Mouse (Mus musculus): ENCODE results near the gene Mrps10. TPM values are rescaled to one million over a fixed set of nuclear protein-coding genes. Genes with fewer than 3 reads are reported as not detected.

The Mrps10 gene
- polyA plus RNA-seq (2014; fragmentation: Illumina TruSeq; extraction: RNeasy Lipid Tissue Mini Kit (QIAGEN cat#74804); ENCODE audit: low read depth, low replicate concordance), result 40.7 TPM

GRCm38 (mm10) chr17:47368401-47369086 lies at the start of gene Mrps10:
TSS of gene Mrps10 (plus strand) at chr17:47368887.

GRCm38 (mm10) chr17:47385145-47385544 lies 16.5 kb downstream of the Mrps10 start, which contains the start of gene Guca1b:
TSS of gene Guca1b (plus strand) at chr17:47385393.

GRCm38 (mm10) chr17:47400451-47400850 lies 31.8 kb downstream of the Mrps10 start, which contains the start of gene Guca1a:
TSS of gene Guca1a (minus strand) at chr17:47400584.

Other genes starting within 250 kb of the Mrps10 start
- gene Guca1b, start 16.5 kb downstream of the Mrps10 start, polyA plus RNA-seq (2014; fragmentation: Illumina TruSeq; extraction: RNeasy Lipid Tissue Mini Kit (QIAGEN cat#74804); ENCODE audit: low read depth, low replicate concordance), result 1.5 TPM
- gene Guca1a, start 31.7 kb downstream of the Mrps10 start, polyA plus RNA-seq (2014; fragmentation: Illumina TruSeq; extraction: RNeasy Lipid Tissue Mini Kit (QIAGEN cat#74804); ENCODE audit: low read depth, low replicate concordance), result 0.91 TPM
- 3.6 TPM for gene AI661453, start 67.7 kb downstream of the Mrps10 start, polyA plus RNA-seq (2014; fragmentation: Illumina TruSeq; extraction: RNeasy Lipid Tissue Mini Kit (QIAGEN cat#74804); ENCODE audit: low read depth, low replicate concordance)
- gene 1700001C19Rik, start 68.5 kb downstream of the Mrps10 start, polyA plus RNA-seq (2014; fragmentation: Illumina TruSeq; extraction: RNeasy Lipid Tissue Mini Kit (QIAGEN cat#74804); ENCODE audit: low read depth, low replicate concordance), result 16.0 TPM
- 18.3 TPM for gene Taf8, start 133.4 kb downstream of the Mrps10 start, polyA plus RNA-seq (2014; fragmentation: Illumina TruSeq; extraction: RNeasy Lipid Tissue Mini Kit (QIAGEN cat#74804); ENCODE audit: low read depth, low replicate concordance)
- 104 TPM for gene Ccnd3, start 136.2 kb downstream of the Mrps10 start, polyA plus RNA-seq (2014; fragmentation: Illumina TruSeq; extraction: RNeasy Lipid Tissue Mini Kit (QIAGEN cat#74804); ENCODE audit: low read depth, low replicate concordance)
- gene Bysl, start 242.6 kb downstream of the Mrps10 start, polyA plus RNA-seq (2014; fragmentation: Illumina TruSeq; extraction: RNeasy Lipid Tissue Mini Kit (QIAGEN cat#74804); ENCODE audit: low read depth, low replicate concordance), result 6.9 TPM
- 27.5 TPM for gene Med20, start 242.7 kb downstream of the Mrps10 start, polyA plus RNA-seq (2014; fragmentation: Illumina TruSeq; extraction: RNeasy Lipid Tissue Mini Kit (QIAGEN cat#74804); ENCODE audit: low read depth, low replicate concordance)
- 0.41 TPM for gene Gm20517, start 242.7 kb downstream of the Mrps10 start, polyA plus RNA-seq (2014; fragmentation: Illumina TruSeq; extraction: RNeasy Lipid Tissue Mini Kit (QIAGEN cat#74804); ENCODE audit: low read depth, low replicate concordance)

Measured in adipose tissue, adult 10 weeks (tissue).